Mouse (Mus musculus): ENCODE data around the gene Cyb561a3.

DNA sequence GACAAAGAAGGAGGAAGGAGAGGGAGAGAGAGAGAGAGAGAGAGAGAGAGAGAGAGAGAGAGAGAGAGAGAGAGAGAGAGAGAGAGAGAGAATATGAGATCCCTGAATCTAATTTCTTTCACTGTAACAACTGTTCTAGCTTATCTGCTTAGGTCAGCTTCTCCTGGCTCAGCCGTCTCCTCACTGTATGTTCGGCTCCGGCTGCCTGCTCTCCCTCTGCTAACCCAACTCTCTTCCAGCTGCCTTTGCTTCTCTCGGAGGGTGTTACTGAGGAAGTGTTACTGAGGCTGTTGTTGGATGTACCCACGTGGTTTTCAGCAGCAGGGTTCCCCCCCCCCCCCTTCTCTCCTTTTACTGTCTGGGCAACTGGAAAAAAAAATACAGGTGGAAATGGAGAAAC is 63.1 kb downstream of the Cyb561a3 start:
- TF ChIP-seq CHD2 (IDR thresholded peaks at IDR 0.05; ENCODE audit: low read length) (no peak), CTCF (IDR thresholded peaks at IDR 0.05 in 2 of 3, conservative IDR thresholded peaks at IDR 0.05 in 1 of 3; ENCODE audit: control insufficient read depth in 1 of 3, insufficient read depth in 1 of 3, low read depth in 2 of 3, low read length in 3 of 3, poor library complexity in 1 of 3, severe bottlenecking in 1 of 3) (no peak), MYC (IDR thresholded peaks at IDR 0.05; ENCODE audit: low read depth, low read length) (peak; percentile 47; the same call in 1 of the 2 replicates), KAT2A (conservative IDR thresholded peaks at IDR 0.05; ENCODE audit: low read depth, low read length) (no peak), EP300 (IDR thresholded peaks at IDR 0.05; ENCODE audit: low read depth in 1 of 2, low read length in 2 of 2) (peak; percentile 29 to 31; a peak in 2 of 4 replicates), POLR2A (IDR thresholded peaks at IDR 0.05; ENCODE audit: control insufficient read depth in 1 of 2, insufficient read depth in 1 of 2, low read depth in 1 of 2, low read length in 2 of 2, poor library complexity in 1 of 2) (no peak), MAX (IDR thresholded peaks at IDR 0.05; ENCODE audit: low read length) (peak; percentile 72), MAFK (IDR thresholded peaks at IDR 0.05; ENCODE audit: borderline replicate concordance, low read depth, low read length) (0 out of 2 replicates have a peak, but pooled peaks have one; percentile 27), E2F4 (IDR thresholded peaks at IDR 0.05; ENCODE audit: borderline replicate concordance, low read depth, low read length) (no peak), MXI1 (IDR thresholded peaks at IDR 0.05; ENCODE audit: low read depth, low read length) (peak; percentile 91), ZNF384 (IDR thresholded peaks at IDR 0.05; ENCODE audit: low read depth, low read length) (no peak), ETS1 (IDR thresholded peaks at IDR 0.05; ENCODE audit: low read depth, low read length) (no peak)

Data from MEL (cell line).